Mouse (Mus musculus): Measurements from ENCODE around the gene Smtnl2. TPM values are rescaled to one million over a fixed set of nuclear protein-coding genes. Genes with fewer than 3 reads are reported as not detected.

The Smtnl2 gene
- total RNA-seq, 2 experiments from 2014 or later = 206 to 299 TPM

DNA sequence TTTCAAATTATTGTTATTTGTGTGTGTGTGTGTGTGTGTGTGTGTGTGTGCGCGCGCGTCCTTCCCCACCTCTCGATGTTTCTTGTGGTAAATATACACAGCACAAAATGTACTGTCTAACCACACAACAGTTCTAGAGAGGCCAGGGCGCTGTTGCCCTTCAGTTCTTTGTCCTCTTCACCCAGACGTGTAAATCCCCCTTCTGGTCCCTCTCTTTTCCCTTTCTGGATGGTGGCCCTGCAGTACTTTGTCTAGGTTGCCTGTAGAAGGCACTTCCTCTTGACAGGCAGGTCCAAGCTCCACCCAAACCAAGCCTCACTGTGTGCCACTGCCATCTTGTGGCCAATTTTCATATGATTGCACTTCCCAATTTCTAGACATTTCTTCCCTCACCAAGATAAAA is 17.8 kb upstream of the Smtnl2 start:
- DNase-seq = peak; percentile 56 to 72
- intact Hi-C loops (cut with DNase I) = loop anchor here (2.0 kb wide), 3 partner anchors 60 to 204 kb away; no protein-coding TSS in a partner anchor

DNA sequence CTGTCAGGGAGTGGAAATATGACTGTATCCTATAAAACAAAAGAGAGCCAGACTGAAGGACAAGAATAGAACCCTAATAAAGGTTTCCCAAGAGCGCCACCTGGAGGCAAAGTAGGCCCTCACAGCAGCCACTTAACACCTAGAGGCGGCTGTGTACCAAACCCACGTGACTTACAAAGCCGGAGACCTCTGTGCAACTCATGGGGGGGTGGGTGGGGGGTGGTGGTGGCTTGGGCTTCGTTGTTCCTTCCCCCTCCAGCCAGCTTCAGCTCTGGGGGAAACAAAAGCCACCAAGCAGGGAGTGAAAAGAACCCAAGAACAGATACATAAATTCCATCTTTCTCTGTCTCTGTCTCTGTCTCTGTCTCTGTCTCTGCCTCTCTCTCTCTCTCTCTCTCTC is 17.2 kb upstream of the Smtnl2 start:
- intact Hi-C loops (cut with DNase I) = loop anchor here (2.0 kb wide), 3 partner anchors 60 to 204 kb away; no protein-coding TSS in a partner anchor
- DNase-seq = peak; percentile 74 to 85

GRCm38 (mm10) chr11:72426884-72427283 is 15.4 kb upstream of the Smtnl2 start:
- intact Hi-C loops (cut with DNase I) = no loop called here
- DNase-seq = no peak

DNA sequence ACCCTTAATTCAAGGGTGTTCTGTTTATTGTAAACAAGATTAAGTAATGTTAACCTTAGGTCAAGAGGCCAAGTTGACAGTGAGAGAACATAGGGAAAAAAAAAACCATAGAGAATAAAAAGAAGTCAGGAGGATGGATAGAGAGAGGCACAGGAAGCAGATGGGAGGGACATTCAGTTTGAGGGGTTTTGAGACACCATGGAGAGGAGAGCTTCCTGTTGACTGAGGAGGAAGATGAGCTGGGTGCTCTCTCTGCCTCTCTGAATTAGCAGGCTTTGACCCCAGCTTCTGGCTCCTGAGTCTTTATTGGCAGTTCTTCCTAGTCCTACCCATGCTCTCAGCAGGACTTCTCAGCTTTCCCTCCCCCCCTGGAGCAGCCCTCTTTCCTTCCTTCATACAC is 13.7 kb upstream of the Smtnl2 start:
- intact Hi-C loops (cut with DNase I) = loop anchor here (1.0 kb wide), 1 partner anchor 14 kb away; the partner anchor contains the start of gene Smtnl2
- no peak for DNase-seq

GRCm38 (mm10) chr11:72423686-72424085 is 12.2 kb upstream of the Smtnl2 start:
- intact Hi-C loops (cut with DNase I) = no loop called here
- no peak for DNase-seq

- intact Hi-C loops (cut with DNase I) = no loop called here
- no peak for DNase-seq
Observed at GRCm38 (mm10) chr11:72421518-72422278, 10.2 kb upstream of the Smtnl2 start.

DNA sequence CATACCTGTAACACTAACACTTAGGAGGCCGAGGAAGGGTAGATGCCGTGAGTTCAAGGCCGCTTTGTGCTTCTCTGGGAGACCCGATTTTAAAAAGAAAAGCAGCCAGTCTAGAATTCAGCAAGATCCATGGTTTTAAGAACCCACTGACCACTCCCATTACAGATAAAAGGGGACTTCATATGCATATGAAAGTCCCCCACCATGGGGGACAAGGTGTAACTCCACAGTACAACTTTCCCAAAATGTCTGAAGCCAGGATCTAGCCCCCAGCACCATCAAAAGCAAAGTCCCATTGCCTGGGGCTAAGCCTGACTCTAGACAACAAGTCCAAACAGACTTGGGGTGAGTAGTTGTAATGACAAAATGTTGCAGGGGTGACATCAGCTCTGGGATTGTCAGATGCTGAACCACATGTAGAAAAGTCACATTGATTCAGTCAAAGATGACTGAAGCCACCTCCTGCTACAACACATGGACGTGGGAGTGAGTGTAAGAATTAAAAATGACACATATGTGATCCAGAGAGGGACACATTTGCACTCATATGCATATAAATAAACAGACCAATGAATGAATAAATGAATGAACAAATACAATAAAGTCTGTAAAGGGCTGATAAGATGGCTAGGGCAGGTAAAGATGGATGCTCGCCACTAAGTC is 9.1 kb upstream of the Smtnl2 start:
- DNase-seq = no peak
- intact Hi-C loops (cut with DNase I) = no loop called here

DNA sequence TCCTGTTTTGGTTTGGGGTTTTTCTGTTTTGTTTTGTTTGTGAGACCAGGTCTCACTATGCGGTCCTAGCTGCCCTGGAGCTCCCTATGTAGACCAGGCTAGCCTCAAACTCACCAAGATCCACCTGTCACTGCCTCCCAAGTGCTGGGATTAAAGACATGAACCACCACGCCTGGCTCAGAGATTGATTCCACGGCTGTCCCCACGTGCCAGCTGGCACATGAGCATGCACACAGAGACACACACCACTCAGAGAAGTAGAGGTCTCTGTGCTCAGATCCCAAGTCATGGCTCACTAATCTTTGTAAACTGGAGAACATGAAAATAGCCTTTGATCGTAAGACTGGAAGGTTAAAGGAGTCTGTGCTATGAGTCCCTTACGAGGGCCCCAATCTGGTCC is 7.5 kb upstream of the Smtnl2 start:
- DNase-seq = no peak
- intact Hi-C loops (cut with DNase I) = no loop called here

- intact Hi-C loops (cut with DNase I) = no loop called here
- DNase-seq = peak; percentile 56 to 77
Observed at GRCm38 (mm10) chr11:72418227-72418626, 6.7 kb upstream of the Smtnl2 start.

DNA sequence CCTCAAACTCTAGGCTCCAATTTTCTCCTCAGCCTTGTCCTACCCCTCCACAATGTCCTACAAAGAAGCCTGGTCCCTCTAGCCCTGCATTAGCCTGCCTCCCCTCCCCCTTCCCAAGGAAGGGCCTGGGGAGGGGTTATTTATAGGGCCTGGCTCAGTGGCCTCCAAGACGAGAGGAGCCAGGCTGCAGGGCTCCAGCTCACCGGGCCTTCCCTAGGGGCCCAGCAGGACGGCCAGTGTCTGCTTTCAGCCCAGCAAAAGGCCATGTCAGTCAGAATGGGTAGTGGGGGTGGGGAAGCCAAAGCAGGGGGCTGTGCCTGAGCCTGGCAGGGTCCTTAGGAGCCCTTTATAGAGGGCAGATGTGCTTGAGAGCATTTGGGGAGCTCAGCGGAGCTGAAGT is 5.9 kb upstream of the Smtnl2 start:
- DNase-seq = peak; percentile 48 to 55
- intact Hi-C loops (cut with DNase I) = no loop called here

DNA sequence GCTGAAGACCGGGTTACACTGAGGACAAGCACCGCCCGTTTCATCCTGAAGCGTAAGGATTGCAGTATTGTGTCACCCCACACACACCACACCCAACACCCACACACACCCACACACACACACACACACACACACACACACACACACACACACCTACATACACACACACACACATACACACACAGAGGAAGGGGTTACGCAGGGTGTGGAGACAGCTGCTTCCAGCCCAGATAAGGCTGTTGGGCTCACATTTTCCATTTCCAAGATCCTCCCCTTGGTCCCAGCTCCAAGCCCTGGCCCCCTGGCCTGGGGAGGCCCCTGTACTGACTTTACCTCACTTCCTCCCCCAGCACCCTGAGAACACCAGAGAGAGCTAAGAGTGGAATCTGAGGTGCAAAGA is 5.2 kb upstream of the Smtnl2 start:
- intact Hi-C loops (cut with DNase I) = no loop called here

DNA sequence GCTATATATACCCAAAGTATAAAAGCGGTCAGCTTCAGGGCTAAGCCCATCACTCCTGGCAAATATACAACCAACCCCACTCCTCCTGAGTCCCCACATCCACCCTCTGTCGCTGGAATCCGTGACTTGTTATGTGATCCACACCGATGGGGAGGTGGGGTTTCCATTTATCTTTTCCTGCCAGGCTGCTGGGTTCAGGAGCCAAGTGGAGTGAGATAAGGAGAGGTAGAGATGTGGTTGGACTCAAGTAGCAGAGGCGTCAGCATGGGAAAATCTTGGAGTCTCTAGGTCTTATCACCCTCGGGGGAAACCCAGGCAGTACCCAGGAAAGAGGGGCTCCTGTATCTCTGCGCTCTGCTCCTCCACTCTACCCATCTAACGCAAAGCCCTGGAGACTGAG is 3.6 kb upstream of the Smtnl2 start:
- intact Hi-C loops (cut with DNase I) = no loop called here
- no peak for DNase-seq

More for the DNA sequence above, 5.2 kb upstream of the Smtnl2 start:
- DNase-seq = peak in 1 of 2 experiments; percentile 24

DNA sequence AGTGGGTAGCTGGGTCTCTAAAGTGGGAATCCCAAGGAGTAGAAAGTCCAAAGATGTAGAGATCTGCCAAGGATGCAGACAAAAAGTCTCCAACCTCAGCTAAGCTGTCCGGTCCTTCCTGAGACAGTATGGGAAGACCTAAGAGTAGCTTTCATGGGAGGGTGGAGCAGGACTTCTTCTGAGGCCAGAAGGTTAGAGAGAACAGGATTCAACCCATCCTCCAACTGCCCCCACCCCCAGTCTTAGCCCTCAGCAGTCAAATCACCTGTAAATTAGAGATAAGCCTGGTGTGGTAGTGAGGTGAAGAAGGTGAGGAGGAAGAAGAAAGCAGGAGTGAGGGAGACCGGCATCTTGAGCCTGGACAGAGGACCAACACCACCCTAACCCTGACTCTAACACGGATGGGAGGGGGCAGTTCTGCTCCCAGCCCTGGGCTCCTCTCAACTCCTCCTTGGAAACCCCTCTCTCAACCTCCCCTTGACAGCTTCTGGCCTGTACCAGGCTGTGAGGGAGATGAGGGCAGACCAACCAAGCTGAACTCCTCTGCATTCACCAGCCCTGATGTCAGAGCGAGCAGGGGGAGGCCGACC is 2.2 kb upstream of the Smtnl2 start:
- no peak for DNase-seq
- intact Hi-C loops (cut with DNase I) = no loop called here

DNA sequence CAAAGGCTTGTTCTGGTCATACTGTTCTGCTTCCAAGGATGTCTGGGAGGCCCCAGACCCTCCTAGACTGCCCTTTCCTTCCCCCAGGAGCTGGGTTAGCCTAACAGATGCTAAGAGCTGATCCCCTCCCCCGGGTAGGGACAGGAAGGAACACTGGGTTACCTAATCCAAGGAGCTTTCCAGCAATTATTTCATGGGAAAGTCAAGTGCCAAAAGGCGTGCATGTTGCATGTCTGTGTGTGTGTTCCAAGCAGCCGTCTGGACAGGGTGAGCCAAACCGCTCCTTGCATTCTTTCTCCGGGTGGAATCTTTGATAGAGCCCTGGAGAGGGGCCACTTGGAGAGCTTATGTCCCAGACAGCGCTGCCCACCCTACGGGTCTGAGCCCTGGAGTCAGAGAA is 1.5 kb upstream of the Smtnl2 start:
- intact Hi-C loops (cut with DNase I) = no loop called here
- DNase-seq = peak; percentile 28 to 45

GRCm38 (mm10) chr11:72411945-72412344 is 432 bp upstream of the Smtnl2 start:
- intact Hi-C loops (cut with DNase I) = loop anchor here (1.0 kb wide), 1 partner anchor 13 kb away; no protein-coding TSS in a partner anchor
- DNase-seq = no peak

GRCm38 (mm10) chr11:72410521-72411092 is 906 bp downstream of the Smtnl2 start:
- DNase-seq = peak in 1 of 2 experiments; percentile 21
- intact Hi-C loops (cut with DNase I) = loop anchor here (1.0 kb wide), 1 partner anchor 15 kb away; no protein-coding TSS in a partner anchor

DNA sequence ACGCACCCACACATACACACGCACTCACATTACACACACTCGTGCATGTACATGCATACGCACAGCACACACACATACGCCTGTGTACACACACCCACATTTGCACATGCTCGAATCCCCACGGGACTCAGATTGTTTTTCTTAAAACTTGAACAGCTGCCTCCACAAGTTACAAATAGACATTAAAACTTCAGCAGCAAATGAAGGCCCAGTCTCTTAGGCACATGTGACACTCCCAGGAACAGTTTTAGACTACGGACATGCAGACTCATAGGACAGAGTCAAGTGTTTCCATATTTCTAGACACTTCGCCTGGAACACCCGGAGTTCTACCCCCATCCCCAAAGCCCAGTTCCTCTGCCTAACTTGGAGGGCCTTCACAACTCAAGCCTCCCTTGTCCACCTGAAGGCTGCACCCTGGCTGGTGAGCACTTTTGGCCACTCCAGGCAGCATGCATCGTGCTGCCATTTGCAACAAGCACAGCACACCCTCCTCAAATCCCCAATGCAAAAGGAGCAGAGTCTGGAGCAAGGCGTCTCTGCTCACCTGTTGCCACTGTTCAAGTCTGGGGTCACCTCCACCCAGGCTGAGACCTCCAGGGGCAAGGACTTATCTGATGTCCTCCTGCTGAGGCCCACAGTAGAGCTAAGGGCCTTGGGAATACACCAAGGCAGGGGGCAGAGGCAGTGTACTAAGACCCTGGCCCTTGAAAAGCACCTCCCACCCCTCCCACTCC is 1.7 kb downstream of the Smtnl2 start:
- intact Hi-C loops (cut with DNase I) = no loop called here
- DNase-seq = no peak

DNA sequence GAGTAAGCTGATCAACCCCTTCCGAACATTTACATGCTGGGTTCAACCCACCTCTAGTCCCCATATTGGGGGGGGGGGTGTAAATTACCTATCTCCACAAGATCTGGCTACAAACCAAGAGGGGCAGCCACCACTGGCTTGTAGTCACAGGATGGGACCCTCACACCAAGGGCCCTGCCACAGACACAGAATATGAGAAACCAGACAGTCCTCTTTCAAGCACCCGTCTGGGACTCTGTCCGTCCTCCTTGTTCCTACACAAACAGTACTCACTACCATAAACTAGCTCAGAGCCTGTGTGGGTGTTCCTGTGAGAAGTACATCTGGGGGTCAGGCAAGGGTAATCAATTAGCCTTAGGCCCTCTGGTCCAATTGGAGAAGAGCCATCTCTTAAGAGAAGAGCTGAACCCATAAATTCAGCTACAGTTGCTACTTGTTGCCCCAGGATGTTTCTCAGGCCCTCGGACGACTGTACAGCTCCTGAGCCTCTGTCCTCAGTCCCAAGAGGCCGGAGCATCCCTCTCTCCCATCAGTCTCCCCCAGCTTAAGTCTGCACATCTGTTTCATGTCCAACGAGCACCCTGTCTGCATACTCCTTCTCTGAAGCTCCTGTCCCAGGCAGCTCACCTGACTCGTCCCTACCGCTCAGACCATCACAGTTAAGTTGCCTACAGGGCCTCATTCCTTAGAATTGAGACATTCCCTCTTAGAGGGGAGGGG is 2.9 kb downstream of the Smtnl2 start:
- intact Hi-C loops (cut with DNase I) = no loop called here
- DNase-seq = no peak

GRCm38 (mm10) chr11:72407574-72407973 is 3.9 kb downstream of the Smtnl2 start:
- intact Hi-C loops (cut with DNase I) = no loop called here
- DNase-seq = no peak

- intact Hi-C loops (cut with DNase I) = no loop called here
- peak in 1 of 2 experiments; percentile 13 for DNase-seq
Observed at GRCm38 (mm10) chr11:72407081-72407480, 4.4 kb downstream of the Smtnl2 start.
